Mouse (Mus musculus) lung, embryonic 14.5 days (tissue): ENCODE data around the gene Rexo5. TPM values are rescaled to one million over a fixed set of nuclear protein-coding genes. Genes with fewer than 3 reads are reported as not detected.

Experiments used
- ATAC-seq: fragments of 200-750 bp; cut with Nextera tagmentation; 2 replicates; pipeline ENCODE4 v1.8.0; 2017; ENCODE audit warnings: mild to moderate bottlenecking, moderate TSS enrichment, moderate library complexity; ENCODE audit not compliant: insufficient read depth
- DNase-seq: peaks from one replicate; pipeline ENCODE4 v3.0.0-alpha.2; 2015
- H3K27ac ChIP-seq: fragments of 300-500 bp; sonication (generic); 2 replicates; pipeline ENCODE4 v1.5.1; 2014; ENCODE audit warnings: low read depth, mild to moderate bottlenecking, moderate library complexity
- H3K27me3 ChIP-seq: fragments of 300-500 bp; sonication (generic); 2 replicates; pipeline ENCODE4 v1.6.1; 2014; ENCODE audit warnings: low read length, control low read depth; ENCODE audit not compliant: insufficient read depth
- H3K36me3 ChIP-seq: fragments of 300-500 bp; sonication (generic); 2 replicates; pipeline ENCODE4 v1.6.1; 2014; ENCODE audit warnings: control low read depth; ENCODE audit not compliant: insufficient read depth
- H3K4me1 ChIP-seq: fragments of 300-500 bp; sonication (generic); 2 replicates; pipeline ENCODE4 v1.6.1; 2014; ENCODE audit warnings: antibody characterized with exemption, control low read depth; ENCODE audit not compliant: insufficient read depth
- H3K4me2 ChIP-seq: fragments of 300-500 bp; sonication (generic); 2 replicates; pipeline ENCODE4 v1.6.1; 2014; ENCODE audit warnings: mild to moderate bottlenecking
- H3K4me3 ChIP-seq: fragments of 300-500 bp; sonication (generic); 2 replicates; pipeline ENCODE4 v1.5.1; 2014; ENCODE audit warnings: low read depth, low read length
- H3K9ac ChIP-seq: fragments of 300-500 bp; sonication (generic); 2 replicates; pipeline ENCODE4 v1.6.1; 2014
- H3K9me3 ChIP-seq: fragments of 300-500 bp; sonication (generic); 2 replicates; pipeline ENCODE4 v1.6.1; 2016; ENCODE audit warnings: low read depth, low read length, control low read depth
- CTCF ChIP-seq: IDR thresholded peaks from 2 replicates; pipeline ENCODE4 v1.5.1; 2016; ENCODE audit warnings: antibody characterized with exemption, low read depth
- WGBS: fragments of 180-500 bp; shearing (Covaris S2); extraction: QIAGEN DNeasy Blood & Tissue Kit; methylation state at CpG from one replicate; pipeline ENCODE4 v1.1.7; 2014; 5-methylcytosine and 5-hydroxymethylcytosine counted together
- polyA plus RNA-seq: library from polyadenylated mRNA; unstranded; fragments of >200 nt; fragmentation: Nextera tagmentation; extraction: Ambion mirVana; gene quantifications from 2 replicates; pipeline ENCODE4 v1.2.1, GENCODE M21; 2014

Gene Rexo5
- polyA plus RNA-seq, 1 experiment from 2014 or later = 27.5 TPM

- Histone ChIP-seq H3K4me3 (peak overlapping the region; percentile 28), H3K9ac (peak overlapping the region; percentile 46), H3K9me3 (no peaks in the 10 kb centered on the region), H3K4me1 (no peaks in the 10 kb centered on the region; the same call in 1 of the 2 replicates), H3K36me3 (peaks cover 15% of the 10 kb centered on the region; the same call in 1 of the 2 replicates), H3K4me2 (peak overlapping the region; percentile 61), H3K27ac (no peak overlapping the region), H3K27me3 (no peaks in the 10 kb centered on the region)
- DNase-seq = no peak
- ATAC-seq = no peak
- TF ChIP-seq CTCF = no peak
Observed at GRCm38 (mm10) chr7:119795311-119795710, 1.5 kb downstream of the Rexo5 start.

- 92% methylated on average over 3 of the region's 3 CpGs for WGBS
- H3K36me3 ChIP-seq = peaks cover 8% of the 10 kb centered on the region; the same call in 1 of the 2 replicates
- no peak for ATAC-seq
- no peaks in the 10 kb centered on the region for H3K27me3 ChIP-seq
- peak; percentile 4 for DNase-seq
- TF ChIP-seq CTCF = peak; percentile 22
- no peak overlapping the region for H3K4me3 ChIP-seq
- H3K4me1 ChIP-seq = no peaks in the 10 kb centered on the region
- H3K4me2 ChIP-seq = no peak overlapping the region
- no peak overlapping the region for H3K27ac ChIP-seq
- H3K9ac ChIP-seq = no peak overlapping the region
- no peaks in the 10 kb centered on the region; the same call in 1 of the 2 replicates for H3K9me3 ChIP-seq
Observed at GRCm38 (mm10) chr7:119800488-119800887, 6.7 kb downstream of the Rexo5 start.

GRCm38 (mm10) chr7:119800991-119801390, 7.2 kb downstream of the Rexo5 start:
- no peaks in the 10 kb centered on the region for H3K4me1 ChIP-seq
- no peak for ATAC-seq
- no peak overlapping the region for H3K4me3 ChIP-seq
- no peak overlapping the region for H3K4me2 ChIP-seq
- H3K27me3 ChIP-seq = no peaks in the 10 kb centered on the region
- H3K36me3 ChIP-seq = peaks cover 9% of the 10 kb centered on the region; the same call in 1 of the 2 replicates
- DNase-seq = no peak
- TF ChIP-seq CTCF = no peak
- H3K27ac ChIP-seq = no peak overlapping the region
- 83% methylated on average over 3 of the region's 3 CpGs for WGBS
- H3K9ac ChIP-seq = no peak overlapping the region
- no peaks in the 10 kb centered on the region; the same call in 1 of the 2 replicates for H3K9me3 ChIP-seq

GRCm38 (mm10) chr7:119807396-119807795, 13.6 kb downstream of the Rexo5 start:
- DNase-seq (no peak), ATAC-seq (no peak)
- peaks cover 44% of the 10 kb centered on the region; the same call in 1 of the 2 replicates for H3K36me3 ChIP-seq
- H3K4me2 ChIP-seq = no peak overlapping the region
- H3K27me3 ChIP-seq = no peaks in the 10 kb centered on the region
- no peak for TF ChIP-seq CTCF
- H3K4me3 ChIP-seq = no peak overlapping the region
- no peak overlapping the region for H3K9ac ChIP-seq
- no peaks in the 10 kb centered on the region for H3K4me1 ChIP-seq
- WGBS = 93% methylated on average over 5 of the region's 5 CpGs
- H3K27ac ChIP-seq = no peak overlapping the region
- H3K9me3 ChIP-seq = no peaks in the 10 kb centered on the region

- no peaks in the 10 kb centered on the region for H3K4me1 ChIP-seq
- peaks cover 54% of the 10 kb centered on the region for H3K36me3 ChIP-seq
- ATAC-seq = no peak
- H3K4me2 ChIP-seq = no peak overlapping the region
- WGBS = 95% methylated on average over 3 of the region's 3 CpGs
- no peak overlapping the region for H3K4me3 ChIP-seq
- no peak overlapping the region for H3K27ac ChIP-seq
- no peak for TF ChIP-seq CTCF
- no peaks in the 10 kb centered on the region for H3K27me3 ChIP-seq
- no peaks in the 10 kb centered on the region for H3K9me3 ChIP-seq
- no peak for DNase-seq
- H3K9ac ChIP-seq = no peak overlapping the region
Observed at GRCm38 (mm10) chr7:119808723-119809122, 14.9 kb downstream of the Rexo5 start.

GRCm38 (mm10) chr7:119835371-119835770, 41.6 kb downstream of the Rexo5 start:
- Histone ChIP-seq H3K9me3 (no peaks in the 10 kb centered on the region), H3K9ac (no peak overlapping the region), H3K27me3 (no peaks in the 10 kb centered on the region), H3K4me2 (no peak overlapping the region), H3K36me3 (peaks cover 18% of the 10 kb centered on the region; the same call in 1 of the 2 replicates), H3K4me3 (no peak overlapping the region), H3K27ac (no peak overlapping the region), H3K4me1 (no peaks in the 10 kb centered on the region)
- TF ChIP-seq CTCF = no peak
- WGBS = 100% methylated on average over 1 of the region's 1 CpGs
- DNase-seq (no peak), ATAC-seq (no peak)

- TF ChIP-seq CTCF = no peak
- Histone ChIP-seq H3K9me3 (no peaks in the 10 kb centered on the region), H3K4me2 (no peak overlapping the region), H3K27me3 (no peaks in the 10 kb centered on the region), H3K9ac (no peak overlapping the region), H3K4me1 (no peaks in the 10 kb centered on the region), H3K4me3 (no peak overlapping the region), H3K27ac (no peak overlapping the region), H3K36me3 (peaks cover 14% of the 10 kb centered on the region; the same call in 1 of the 2 replicates)
- DNase-seq (no peak), ATAC-seq (no peak)
- 90% methylated on average over 4 of the region's 4 CpGs for WGBS
Observed at GRCm38 (mm10) chr7:119835996-119836777, 42.4 kb downstream of the Rexo5 start.
